Mouse (Mus musculus) CH12.LX (cell line): ENCODE results near the gene Kif17. TPM values are rescaled to one million over a fixed set of nuclear protein-coding genes. Genes with fewer than 3 reads are reported as not detected.

Experiments
- DNase-seq: peaks from one replicate; pipeline ENCODE4 v3.0.0-alpha.2; 2013; ENCODE audit errors: extremely low read depth
- H3K27ac ChIP-seq: 2 replicates; pipeline ENCODE4 v1.5.1; 2012; ENCODE audit warnings: low read depth, mild to moderate bottlenecking, control low read depth, moderate library complexity; ENCODE audit not compliant: insufficient read depth
- H3K27me3 ChIP-seq: replicated peaks from 2 replicates; pipeline ENCODE3; 2012; ENCODE audit warnings: inconsistent platforms
- H3K36me3 ChIP-seq, 2 experiments: replicated peaks in 1 of 2; 2 replicates each; pipeline versions ENCODE3 to v1.6.1; 2012; ENCODE audit warnings: inconsistent platforms in 1 of 2, low read length in 1 of 2, mild to moderate bottlenecking in 1 of 2, mixed read lengths in 1 of 2, moderate library complexity in 1 of 2; ENCODE audit not compliant: control insufficient read depth in 1 of 2, insufficient read depth in 1 of 2
- H3K4me1 ChIP-seq, 2 experiments: 2 replicates each; pipeline ENCODE4 v1.6.1; 2012; ENCODE audit warnings: inconsistent platforms in 1 of 2, moderate library complexity in 1 of 2; ENCODE audit not compliant: insufficient read depth in 2 of 2, control insufficient read depth in 1 of 2
- H3K4me2 ChIP-seq: 2 replicates; pipeline ENCODE4 v1.6.1; 2012; ENCODE audit warnings: low read depth, mild to moderate bottlenecking, control low read depth; ENCODE audit not compliant: poor library complexity, insufficient read depth, severe bottlenecking
- H3K4me3 ChIP-seq, 3 experiments: fragments of 150-350 bp in 1 of 3; sonication (generic) in 1 of 3; replicated peaks in 1 of 3; 2 replicates each; pipeline versions ENCODE3 to v1.5.1; 2011 to 2012; ENCODE audit warnings: low read depth in 2 of 3, low read length in 2 of 3, mild to moderate bottlenecking in 2 of 3, moderate library complexity in 2 of 3, control low read depth in 1 of 3, improper control_type of control experiment in 1 of 3, inconsistent platforms in 1 of 3, mixed read lengths in 1 of 3; ENCODE audit not compliant: poor library complexity in 1 of 3
- H3K79me2 ChIP-seq: replicated peaks from 2 replicates; pipeline ENCODE4 v1.6.1; 2012; ENCODE audit warnings: mild to moderate bottlenecking, moderate library complexity; ENCODE audit not compliant: control insufficient read depth, poor library complexity, insufficient read depth, severe bottlenecking; ENCODE audit errors: extremely low read depth
- H3K9ac ChIP-seq: 2 replicates; pipeline ENCODE4 v1.6.1; 2012; ENCODE audit warnings: low read depth, mild to moderate bottlenecking, control low read depth, moderate library complexity; ENCODE audit not compliant: insufficient read depth
- H3K9me3 ChIP-seq: replicated peaks from 2 replicates; pipeline ENCODE3; 2012; ENCODE audit warnings: low read length, inconsistent platforms, mixed read lengths
- BHLHE40 ChIP-seq: IDR thresholded peaks from 2 replicates; pipeline ENCODE4 v1.6.1; 2011; ENCODE audit warnings: mild to moderate bottlenecking, low read depth, low read length, improper control_type of control experiment
- CHD1 ChIP-seq: IDR thresholded peaks from 2 replicates; pipeline ENCODE4 v1.6.1; 2012; ENCODE audit warnings: low read depth, low read length, improper control_type of control experiment, inconsistent platforms
- CTCF ChIP-seq, 2 experiments: IDR thresholded peaks in 1 of 2; conservative IDR thresholded peaks in 1 of 2; 2 replicates each; pipeline ENCODE4 v1.5.1; 2011 to 2012; ENCODE audit warnings: low read depth in 2 of 2, low read length in 2 of 2, improper control_type of control experiment in 1 of 2, inconsistent platforms in 1 of 2, mild to moderate bottlenecking in 1 of 2, moderate library complexity in 1 of 2
- E2F4 ChIP-seq: IDR thresholded peaks from 2 replicates; pipeline ENCODE4 v1.6.1; 2011; ENCODE audit warnings: low read depth, low read length, improper control_type of control experiment; ENCODE audit not compliant: insufficient replicate concordance
- ELF1 ChIP-seq: IDR thresholded peaks from 2 replicates; pipeline ENCODE4 v1.6.1; 2014; ENCODE audit warnings: low read depth, mild to moderate bottlenecking, inconsistent platforms, low read length, improper control_type of control experiment
- EP300 ChIP-seq: IDR thresholded peaks from 2 replicates; pipeline ENCODE4 v1.6.1; 2011; ENCODE audit warnings: low read length, improper control_type of control experiment
- ETS1 ChIP-seq: conservative IDR thresholded peaks from 2 replicates; pipeline ENCODE4 v1.6.1; 2012; ENCODE audit warnings: low read depth, mild to moderate bottlenecking, inconsistent platforms, low read length, improper control_type of control experiment, moderate library complexity
- IRF4 ChIP-seq: IDR thresholded peaks from 2 replicates; pipeline ENCODE4 v1.6.1; 2014; ENCODE audit warnings: low read depth, mild to moderate bottlenecking, inconsistent platforms, low read length, improper control_type of control experiment
- JUND ChIP-seq: conservative IDR thresholded peaks from 2 replicates; pipeline ENCODE4 v1.6.1; 2011; ENCODE audit warnings: low read depth, low read length, improper control_type of control experiment
- KAT2A ChIP-seq: IDR thresholded peaks from 2 replicates; pipeline ENCODE4 v1.6.1; 2012; ENCODE audit warnings: low read length, improper control_type of control experiment, inconsistent platforms; ENCODE audit not compliant: insufficient replicate concordance
- MAX ChIP-seq: IDR thresholded peaks from 2 replicates; pipeline ENCODE4 v1.6.1; 2011; ENCODE audit warnings: low read length, improper control_type of control experiment
- MEF2A ChIP-seq: IDR thresholded peaks from 2 replicates; pipeline ENCODE4 v1.6.1; 2014; ENCODE audit warnings: low read depth, mild to moderate bottlenecking, inconsistent platforms, low read length, improper control_type of control experiment, borderline replicate concordance
- MXI1 ChIP-seq: IDR thresholded peaks from 2 replicates; pipeline ENCODE4 v1.6.1; 2011; ENCODE audit warnings: mild to moderate bottlenecking, low read depth, low read length, improper control_type of control experiment
- MYC ChIP-seq: IDR thresholded peaks from 2 replicates; pipeline ENCODE4 v1.6.1; 2011; ENCODE audit warnings: low read depth, mild to moderate bottlenecking, improper control_type of control experiment, low read length
- NELFE ChIP-seq: IDR thresholded peaks from 2 replicates; pipeline ENCODE4 v1.6.1; 2011; ENCODE audit warnings: low read depth, low read length, improper control_type of control experiment
- POLR2A ChIP-seq: IDR thresholded peaks from 2 replicates; pipeline ENCODE4 v1.6.1; 2011; ENCODE audit warnings: low read depth, mild to moderate bottlenecking, improper control_type of control experiment, low read length
- POLR2AphosphoS2 ChIP-seq: IDR thresholded peaks from 2 replicates; pipeline ENCODE4 v1.6.1; 2011; ENCODE audit warnings: low read depth, low read length, improper control_type of control experiment
- RAD21 ChIP-seq: IDR thresholded peaks from 2 replicates; pipeline ENCODE4 v1.6.1; 2011; ENCODE audit warnings: low read depth, mild to moderate bottlenecking, low read length, improper control_type of control experiment, moderate library complexity
- RCOR1 ChIP-seq: conservative IDR thresholded peaks from 2 replicates; pipeline ENCODE4 v1.6.1; 2012; ENCODE audit warnings: low read depth, mild to moderate bottlenecking, inconsistent platforms, low read length, improper control_type of control experiment
- SMC3 ChIP-seq: IDR thresholded peaks from 2 replicates; pipeline ENCODE4 v1.6.1; 2011; ENCODE audit warnings: low read depth, low read length, improper control_type of control experiment
- TBP ChIP-seq: conservative IDR thresholded peaks from 2 replicates; pipeline ENCODE4 v1.6.1; 2011; ENCODE audit warnings: low read depth, low read length, improper control_type of control experiment
- TCF12 ChIP-seq: IDR thresholded peaks from 2 replicates; pipeline ENCODE4 v1.6.1; 2014; ENCODE audit warnings: low read depth, mild to moderate bottlenecking, inconsistent platforms, low read length, improper control_type of control experiment
- UBTF ChIP-seq: IDR thresholded peaks from 2 replicates; pipeline ENCODE4 v1.6.1; 2012; ENCODE audit warnings: low read depth, mild to moderate bottlenecking, inconsistent platforms, low read length, improper control_type of control experiment, moderate library complexity
- ZC3H11A ChIP-seq: IDR thresholded peaks from 2 replicates; pipeline ENCODE4 v1.6.1; 2012; ENCODE audit warnings: low read depth, mild to moderate bottlenecking, inconsistent platforms, low read length, improper control_type of control experiment
- ZKSCAN1 ChIP-seq: IDR thresholded peaks from 2 replicates; pipeline ENCODE4 v1.6.1; 2012; ENCODE audit warnings: low read depth, inconsistent platforms, low read length, improper control_type of control experiment, borderline replicate concordance
- ZNF384 ChIP-seq: IDR thresholded peaks from 2 replicates; pipeline ENCODE4 v1.6.1; 2012; ENCODE audit warnings: low read depth, low read length, improper control_type of control experiment, inconsistent platforms
- dilution Hi-C: fragments of 300-500 bp; cut with MboI; formaldehyde crosslinking; loops from 2 replicates; pipeline ENCODE4 v1.14.3; 2020; ENCODE audit warnings: low sequenced_read_pairs; ENCODE audit not compliant: extremely low pct_unique_long_range_greater_than_20kb, extremely low pct_ligation_motif_present
- in situ Hi-C: fragments of 300-500 bp; cut with MboI; formaldehyde crosslinking; loops from 3 replicates; pipeline ENCODE4 v1.14.3; 2019; ENCODE audit warnings: low sequenced_read_pairs, low pct_ligation_motif_present, low pct_unique_long_range_greater_than_20kb, mixed read lengths
- polyA plus RNA-seq: library from polyadenylated mRNA; unstranded; fragments of >175 nt; gene quantifications from 2 replicates; pipeline ENCODE4 v1.2.1, GENCODE M21; 2012; ENCODE audit warnings: low read depth; ENCODE audit not compliant: insufficient read length
- total RNA-seq, 2 experiments: library from RNA; depleted of rRNA; stranded (reverse); fragments of 300-350 nt in 1 of 2; fragments of >200 nt in 1 of 2; gene quantifications; 2 replicates each; pipeline ENCODE4 v1.2.3; 2012 to 2014

Kif17 gene
- total and polyA plus RNA-seq, 3 experiments: 0.17 to 1.5 (median 0.55) TPM

GRCm38 (mm10) chr4:138312105-138312504 lies 61.9 kb downstream of the Kif17 start:
- H3K4me2 ChIP-seq: no peak overlapping the region
- no peak overlapping the region for H3K27ac ChIP-seq
- H3K9ac ChIP-seq: no peak overlapping the region
- dilution Hi-C loops (no loop called here), in situ Hi-C loops (loop anchor here (25.0 kb wide), 1 partner anchor 350 kb away; no protein-coding TSS in a partner anchor)
- 0 out of 2 replicates have a peak, but pooled peaks cover under 1% of the 10 kb centered on the region for H3K79me2 ChIP-seq
- TF ChIP-seq SMC3 (no peak), POLR2A (no peak), POLR2AphosphoS2 (no peak), ZNF384 (no peak), MEF2A (no peak), RAD21 (no peak), BHLHE40 (no peak), JUND (no peak), TCF12 (no peak), ETS1 (no peak), TBP (no peak), IRF4 (no peak), KAT2A (no peak), ZKSCAN1 (no peak), ELF1 (no peak), E2F4 (no peak), CTCF (conservative IDR thresholded peaks at IDR 0.05 in 1 of 2, IDR thresholded peaks at IDR 0.05 in 1 of 2; ENCODE audit: low read depth in 2 of 2, low read length in 2 of 2) (no peak), MXI1 (no peak), UBTF (no peak), MYC (no peak)
- peaks cover 63 to 93% of the 10 kb centered on the region in 2 experiments for H3K36me3 ChIP-seq
- H3K27me3 ChIP-seq: no peaks in the 10 kb centered on the region
- peaks cover 2% of the 10 kb centered on the region for H3K9me3 ChIP-seq
- no peak overlapping the region for H3K4me3 ChIP-seq
- peaks cover 0 to 5% of the 10 kb centered on the region in 2 experiments; a peak in 1 of 4 replicates for H3K4me1 ChIP-seq
- DNase-seq: no peak

DNA sequence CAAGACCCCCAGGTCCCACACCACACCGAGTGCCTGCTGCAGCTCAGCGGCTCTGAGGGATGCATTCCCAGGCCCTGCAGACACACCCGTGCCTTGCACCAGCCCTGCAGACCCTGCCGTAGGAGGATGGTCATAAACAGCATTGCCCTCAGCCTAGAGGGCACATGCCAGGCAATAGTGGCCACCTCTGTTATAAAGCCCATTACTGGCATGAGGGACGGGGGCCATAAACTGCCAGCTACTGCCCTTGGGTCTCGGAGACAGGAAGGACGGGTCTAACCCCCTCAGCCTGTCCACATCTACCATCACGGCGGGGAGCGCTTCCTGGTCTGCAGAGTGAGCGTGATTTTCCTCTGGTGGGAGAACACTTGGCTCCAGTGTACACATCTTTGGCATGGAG lies 62.8 kb downstream of the Kif17 start:
- TF ChIP-seq RCOR1 (no peak), EP300 (no peak), CTCF (conservative IDR thresholded peaks at IDR 0.05 in 1 of 2, IDR thresholded peaks at IDR 0.05 in 1 of 2; ENCODE audit: low read depth in 2 of 2, low read length in 2 of 2) (no peak), BHLHE40 (no peak), NELFE (no peak), ELF1 (no peak), ETS1 (no peak), ZC3H11A (no peak), MAX (no peak), E2F4 (no peak), CHD1 (no peak)
- H3K4me3 ChIP-seq: no peak overlapping the region
- in situ Hi-C loops (loop anchor here (25.0 kb wide), 1 partner anchor 351 kb away; no protein-coding TSS in a partner anchor), dilution Hi-C loops (no loop called here)
- no peak for DNase-seq
- no peak overlapping the region for H3K4me2 ChIP-seq
- H3K9me3 ChIP-seq: peaks cover 2% of the 10 kb centered on the region
- H3K9ac ChIP-seq: no peak overlapping the region
- peaks cover 53 to 91% of the 10 kb centered on the region in 2 experiments for H3K36me3 ChIP-seq
- no peaks in the 10 kb centered on the region for H3K79me2 ChIP-seq
- H3K27me3 ChIP-seq: no peaks in the 10 kb centered on the region
- no peak overlapping the region for H3K27ac ChIP-seq
- no peaks in the 10 kb centered on the region for H3K4me1 ChIP-seq
